Mouse (Mus musculus): Measurements from ENCODE around the gene Mrgprg.

The Mrgprg gene

GRCm38 (mm10) chr7:143766893-143767292, at the start of gene Mrgprg:
Gene Mrgprg (minus strand): TSS chr7:143766993.
- no peak for DNase-seq (ENCODE audit: low read depth in 2 of 2, low spot score in 2 of 2)

- DNase-seq (ENCODE audit: low read depth in 2 of 2, low spot score in 2 of 2), result no peak
Measured at GRCm38 (mm10) chr7:143808909-143809308, 42.1 kb upstream of the Mrgprg start.

GRCm38 (mm10) chr7:143805199-143805624, 38.4 kb upstream of the Mrgprg start:
- no peak for DNase-seq (ENCODE audit: low read depth in 2 of 2, low spot score in 2 of 2)

- no peak for DNase-seq (ENCODE audit: low read depth in 2 of 2, low spot score in 2 of 2)
Measured at GRCm38 (mm10) chr7:143801195-143802065, 34.6 kb upstream of the Mrgprg start.

- DNase-seq (ENCODE audit: low read depth in 2 of 2, low spot score in 2 of 2), result no peak
Measured at GRCm38 (mm10) chr7:143800770-143801169, 34.0 kb upstream of the Mrgprg start.

- no peak for DNase-seq (ENCODE audit: low read depth in 2 of 2, low spot score in 2 of 2)
Measured at GRCm38 (mm10) chr7:143798783-143799182, 32.0 kb upstream of the Mrgprg start.

- DNase-seq (ENCODE audit: low read depth in 2 of 2, low spot score in 2 of 2), result no peak
Measured at GRCm38 (mm10) chr7:143793121-143793520, 26.3 kb upstream of the Mrgprg start.

- no peak for DNase-seq (ENCODE audit: low read depth in 2 of 2, low spot score in 2 of 2)
Measured at GRCm38 (mm10) chr7:143792336-143792985, 25.7 kb upstream of the Mrgprg start.

- peak in 1 of 2 experiments; percentile 8 for DNase-seq (ENCODE audit: low read depth in 2 of 2, low spot score in 2 of 2)
Measured at GRCm38 (mm10) chr7:143783996-143784829, 17.4 kb upstream of the Mrgprg start, which contains the start of gene Mrgpre. Gene Mrgpre (minus strand): TSS chr7:143784500.

- DNase-seq (ENCODE audit: low read depth in 2 of 2, low spot score in 2 of 2), result no peak
Measured at GRCm38 (mm10) chr7:143783378-143783995, 16.7 kb upstream of the Mrgprg start.

- DNase-seq (ENCODE audit: low read depth in 2 of 2, low spot score in 2 of 2), result no peak
Measured at GRCm38 (mm10) chr7:143777375-143777774, 10.6 kb upstream of the Mrgprg start.

- no peak for DNase-seq (ENCODE audit: low read depth in 2 of 2, low spot score in 2 of 2)
Measured at GRCm38 (mm10) chr7:143776137-143776536, 9.3 kb upstream of the Mrgprg start.

- DNase-seq (ENCODE audit: low read depth in 2 of 2, low spot score in 2 of 2), result no peak
Measured at GRCm38 (mm10) chr7:143769461-143769860, 2.7 kb upstream of the Mrgprg start.

GRCm38 (mm10) chr7:143768267-143768666, 1.5 kb upstream of the Mrgprg start:
- DNase-seq (ENCODE audit: low read depth in 2 of 2, low spot score in 2 of 2), result no peak

- no peak for DNase-seq (ENCODE audit: low read depth in 2 of 2, low spot score in 2 of 2)
Measured at GRCm38 (mm10) chr7:143764876-143765530, 1.8 kb downstream of the Mrgprg start.

GRCm38 (mm10) chr7:143763794-143764193, 3.0 kb downstream of the Mrgprg start:
- no peak for DNase-seq (ENCODE audit: low read depth in 2 of 2, low spot score in 2 of 2)

- DNase-seq (ENCODE audit: low read depth in 2 of 2, low spot score in 2 of 2), result no peak
Measured at GRCm38 (mm10) chr7:143758956-143759355, 7.8 kb downstream of the Mrgprg start.

GRCm38 (mm10) chr7:143757696-143758095, 9.1 kb downstream of the Mrgprg start:
- no peak for DNase-seq (ENCODE audit: low read depth in 2 of 2, low spot score in 2 of 2)

- DNase-seq (ENCODE audit: low read depth in 2 of 2, low spot score in 2 of 2), result peak; percentile 66 to 77
Measured at GRCm38 (mm10) chr7:143757027-143757390, 9.8 kb downstream of the Mrgprg start.
